Comparison of ENCODE assay signal across 13 mouse cellular contexts in the genomic region with DNA sequence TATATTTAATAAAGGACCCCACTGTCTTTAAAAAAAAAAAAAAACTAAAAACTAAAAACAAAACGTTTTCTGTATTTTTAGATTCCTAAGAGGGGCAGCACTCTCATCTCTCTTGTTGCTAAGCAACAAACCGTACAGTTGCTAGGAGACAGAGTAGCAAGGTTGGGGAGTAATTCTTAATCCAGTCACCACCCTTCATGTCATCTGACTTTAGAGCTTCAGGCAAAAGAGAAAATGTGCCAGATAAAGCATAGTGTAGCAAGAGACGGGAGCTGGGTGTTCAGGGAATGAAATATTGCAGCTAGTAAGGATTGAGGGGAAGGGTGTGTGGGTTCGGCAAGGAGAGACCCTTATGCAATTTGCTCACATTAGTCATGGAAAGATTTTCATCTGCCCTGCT. TPM values are rescaled to one million over a fixed set of nuclear protein-coding genes. Genes with fewer than 3 reads are reported as not detected.
DNase-seq lines count a peak whose midpoint lies in the region; ATAC-seq and TF ChIP-seq lines count a peak whose summit lies in the region.
"Had no signal": no experiment of that assay in that cellular context is flagged by ENCODE, and none has a peak within 500 bp of the region (broad histone marks: within the 10 kb centered on the region; RNA-seq: fewer than 3 reads in every experiment).

No protein-coding gene starts in this region.

- no peaks in the 10 kb centered on the region for H3K27me3 ChIP-seq in lung, embryonic 14.5 days (ENCODE audit: insufficient read depth, low read length)
- H3K27me3 ChIP-seq in embryonic facial prominence, embryonic 11.5 days (ENCODE audit: control insufficient read depth, insufficient read depth, low read length), result no peaks in the 10 kb centered on the region
- no peaks in the 10 kb centered on the region for H3K27me3 ChIP-seq in hindbrain, embryonic 16.5 days (replicated peaks; ENCODE audit: control insufficient read depth, insufficient read depth, low read length)
- H3K27me3 ChIP-seq: Patski; stomach, embryonic 15.5 days had no signal

- H3K27ac ChIP-seq in lung, embryonic 14.5 days (ENCODE audit: low read depth), result no peak overlapping the region
- 0 out of 2 replicates have a peak overlapping the region, but pooled peaks have one; percentile 44 for H3K27ac ChIP-seq in embryonic facial prominence, embryonic 11.5 days (replicated peaks; ENCODE audit: low read depth, low read length)
- peak overlapping the region; percentile 94 for H3K27ac ChIP-seq in hindbrain, embryonic 16.5 days (ENCODE audit: low read depth, low read length)
- H3K27ac ChIP-seq: limb, embryonic 10.5 days; stomach, embryonic 15.5 days had no signal

- no peaks in the 10 kb centered on the region for H3K9me3 ChIP-seq in lung, embryonic 14.5 days (ENCODE audit: low read depth, low read length)
- no peaks in the 10 kb centered on the region for H3K9me3 ChIP-seq in embryonic facial prominence, embryonic 11.5 days (replicated peaks; ENCODE audit: control insufficient read depth, low read length)
- no peaks in the 10 kb centered on the region for H3K9me3 ChIP-seq in hindbrain, embryonic 16.5 days (ENCODE audit: control insufficient read depth, low read length)
- H3K9me3 ChIP-seq: limb, embryonic 10.5 days; stomach, embryonic 15.5 days had no signal

- ATAC-seq in lung, embryonic 14.5 days (ENCODE audit: insufficient read depth), result no peak
- no peak for ATAC-seq in embryonic facial prominence, embryonic 11.5 days (replicated peaks; ENCODE audit: insufficient number of reproducible peaks, low FRiP score, low TSS enrichment, low read depth)
- ATAC-seq in hindbrain, embryonic 16.5 days, result peak; percentile 76
- ATAC-seq: Patski had no signal

- H3K9ac ChIP-seq in lung, embryonic 14.5 days, result no peak overlapping the region
- H3K9ac ChIP-seq in embryonic facial prominence, embryonic 11.5 days (replicated peaks; ENCODE audit: low read length), result no peak overlapping the region
- H3K9ac ChIP-seq in hindbrain, embryonic 16.5 days (ENCODE audit: low read depth, low read length), result peak overlapping the region; percentile 50; the same call in 1 of the 2 replicates
- H3K9ac ChIP-seq: stomach, embryonic 15.5 days had no signal

- H3K36me3 ChIP-seq in lung, embryonic 14.5 days (ENCODE audit: insufficient read depth), result no peaks in the 10 kb centered on the region
- no peaks in the 10 kb centered on the region for H3K36me3 ChIP-seq in embryonic facial prominence, embryonic 11.5 days (replicated peaks; ENCODE audit: control insufficient read depth, insufficient read depth, low read depth, low read length)
- H3K36me3 ChIP-seq in hindbrain, embryonic 16.5 days (ENCODE audit: control insufficient read depth, insufficient read depth, low read length), result no peaks in the 10 kb centered on the region
- H3K36me3 ChIP-seq: limb, embryonic 10.5 days; stomach, embryonic 15.5 days had no signal

- H3K4me2 ChIP-seq in lung, embryonic 14.5 days, result no peak overlapping the region
- no peak overlapping the region for H3K4me2 ChIP-seq in embryonic facial prominence, embryonic 11.5 days (ENCODE audit: low read depth, low read length)
- H3K4me2 ChIP-seq in hindbrain, embryonic 16.5 days (ENCODE audit: low read length), result peak overlapping the region; percentile 54
- H3K4me2 ChIP-seq: stomach, embryonic 15.5 days had no signal

- H3K4me1 ChIP-seq in lung, embryonic 14.5 days (ENCODE audit: insufficient read depth), result peaks cover 13% of the 10 kb centered on the region
- H3K4me1 ChIP-seq in embryonic facial prominence, embryonic 11.5 days (ENCODE audit: control insufficient read depth, insufficient read depth, low read length), result peaks cover 3% of the 10 kb centered on the region; the same call in 1 of the 2 replicates
- H3K4me1 ChIP-seq in hindbrain, embryonic 16.5 days (ENCODE audit: control insufficient read depth, insufficient read depth, low read depth, low read length), result peaks cover 36% of the 10 kb centered on the region

- peak; percentile 47 for DNase-seq in lung, embryonic 14.5 days
- DNase-seq in lung, postnatal 14 days, result no peak
- peak; percentile 49 for DNase-seq in embryonic facial prominence, embryonic 11.5 days (ENCODE audit: low spot score)
- DNase-seq in retina, embryonic 14.5 days (ENCODE audit: low spot score), result peak; percentile 45
- no peak for DNase-seq in heart, adult 11 months
- no peak for DNase-seq in gastrocnemius, adult 8-10 months (ENCODE audit: low spot score in 2 of 2)
- DNase-seq in urinary bladder, adult 18-20 months (ENCODE audit: low spot score in 2 of 2), result no peak

- TF ChIP-seq CTCF in lung, embryonic 14.5 days (IDR thresholded peaks at IDR 0.05; ENCODE audit: low read depth), result no peak

- 26% methylated on average over 4 of the region's 4 CpGs for WGBS in lung, embryonic 14.5 days
- WGBS in embryonic facial prominence, embryonic 11.5 days, result 44% methylated on average over 4 of the region's 4 CpGs
- WGBS in hindbrain, embryonic 16.5 days, result 6% methylated on average over 4 of the region's 4 CpGs

- H3K4me3 ChIP-seq in lung, embryonic 14.5 days (ENCODE audit: low read depth, low read length), result no peak overlapping the region
- no peak overlapping the region for H3K4me3 ChIP-seq in embryonic facial prominence, embryonic 11.5 days (ENCODE audit: low read depth, low read length)
- H3K4me3 ChIP-seq in hindbrain, embryonic 16.5 days (ENCODE audit: low read length), result peak overlapping the region; percentile 22
- H3K4me3 ChIP-seq: limb, embryonic 10.5 days; stomach, embryonic 15.5 days had no signal

RNA-seq across cellular contexts. Expression of gene Tuba1a, which starts 17.6 kb away (rescaled TPM):
- 1,129 and 1,167 TPM in 2 replicates for polyA plus RNA-seq in lung, embryonic 14.5 days (2014; fragmentation: Nextera tagmentation; extraction: Ambion mirVana)
- 3,177 and 3,658 TPM in 2 replicates for polyA plus RNA-seq in embryonic facial prominence, embryonic 11.5 days (2014; fragmentation: Nextera tagmentation; extraction: Ambion mirVana)
- 15,480 and 15,543 TPM in 2 replicates for polyA plus RNA-seq in hindbrain, embryonic 16.5 days (2015; fragmentation: Nextera tagmentation; extraction: Ambion mirVana)
- total RNA-seq in gastrocnemius, adult 8-10 months (2022), result 10 to 100 TPM; 12.6 to 24.0 (median 18.4) TPM

RNA-seq across cellular contexts. Expression of gene Gm49450, which starts 17.8 kb away (rescaled TPM):
- polyA plus RNA-seq in lung, embryonic 14.5 days (2014; fragmentation: Nextera tagmentation; extraction: Ambion mirVana), result not detected in 2 replicates
- polyA plus RNA-seq in embryonic facial prominence, embryonic 11.5 days (2014; fragmentation: Nextera tagmentation; extraction: Ambion mirVana), result not detected in 2 replicates
- polyA plus RNA-seq in hindbrain, embryonic 16.5 days (2015; fragmentation: Nextera tagmentation; extraction: Ambion mirVana), result not detected in 2 replicates
- not detected for total RNA-seq in gastrocnemius, adult 8-10 months (2022)
- total RNA-seq: megakaryocyte-erythroid progenitor cell, adult 5-6 weeks had no signal
- polyA plus RNA-seq: heart, embryonic 16.5 days; limb, embryonic 10.5 days; Patski; stomach, embryonic 15.5 days had no signal

RNA-seq across cellular contexts. Expression of gene Tuba1b, which starts 36.7 kb away (rescaled TPM):
- polyA plus RNA-seq in lung, embryonic 14.5 days (2014; fragmentation: Nextera tagmentation; extraction: Ambion mirVana), result 2,161 and 2,216 TPM in 2 replicates
- 2,291 and 2,381 TPM in 2 replicates for polyA plus RNA-seq in embryonic facial prominence, embryonic 11.5 days (2014; fragmentation: Nextera tagmentation; extraction: Ambion mirVana)
- polyA plus RNA-seq in hindbrain, embryonic 16.5 days (2015; fragmentation: Nextera tagmentation; extraction: Ambion mirVana), result 1,672 and 1,683 TPM in 2 replicates
- total RNA-seq in gastrocnemius, adult 8-10 months (2022), result 10 to 100 TPM; 12.6 to 24.6 (median 20.3) TPM

RNA-seq across cellular contexts. Expression of gene Lmbr1l, which starts 53.1 kb away (rescaled TPM):
- polyA plus RNA-seq in lung, embryonic 14.5 days (2014; fragmentation: Nextera tagmentation; extraction: Ambion mirVana), result 4.5 and 5.5 TPM in 2 replicates
- 3.9 and 7.1 TPM in 2 replicates for polyA plus RNA-seq in embryonic facial prominence, embryonic 11.5 days (2014; fragmentation: Nextera tagmentation; extraction: Ambion mirVana)
- 25.9 and 27.0 TPM in 2 replicates for polyA plus RNA-seq in hindbrain, embryonic 16.5 days (2015; fragmentation: Nextera tagmentation; extraction: Ambion mirVana)
- total RNA-seq in gastrocnemius, adult 8-10 months (2022), result 1 to 10 TPM; 3.7 to 5.0 (median 4.2) TPM

RNA-seq across cellular contexts. Expression of gene Tuba1c, which starts 58.6 kb away (rescaled TPM):
- 224 and 232 TPM in 2 replicates for polyA plus RNA-seq in lung, embryonic 14.5 days (2014; fragmentation: Nextera tagmentation; extraction: Ambion mirVana)
- polyA plus RNA-seq in embryonic facial prominence, embryonic 11.5 days (2014; fragmentation: Nextera tagmentation; extraction: Ambion mirVana), result 132 and 138 TPM in 2 replicates
- polyA plus RNA-seq in hindbrain, embryonic 16.5 days (2015; fragmentation: Nextera tagmentation; extraction: Ambion mirVana), result 20.8 and 23.3 TPM in 2 replicates
- total RNA-seq in gastrocnemius, adult 8-10 months (2022), result 1 to 10 TPM; 5.7 to 7.8 (median 6.8) TPM

Comparison
In these comparisons a context has a peak if more than half of its experiments do, and no peak if none do; other contexts are left out.
1. DNase-seq: peak in lung, embryonic 14.5 days (single experiment), embryonic facial prominence, embryonic 11.5 days (single experiment) and retina, embryonic 14.5 days (single experiment); none in lung, postnatal 14 days (single experiment), heart, adult 11 months (single experiment), gastrocnemius, adult 8-10 months (0 of 2) and urinary bladder, adult 18-20 months (0 of 2).